Mouse (Mus musculus) embryonic fibroblast, embryonic 13.5 days (primary cell): ENCODE results near the gene Snrpd3. TPM values are rescaled to one million over a fixed set of nuclear protein-coding genes. Genes with fewer than 3 reads are reported as not detected.

Source experiments
- H3K27ac ChIP-seq: 2 replicates; pipeline ENCODE4 v1.5.1; 2012; ENCODE audit warnings: low read length, control low read depth, inconsistent platforms; ENCODE audit not compliant: insufficient read depth
- H3K4me1 ChIP-seq: 2 replicates; pipeline ENCODE4 v1.6.1; 2011; ENCODE audit warnings: low read length; ENCODE audit not compliant: control insufficient read depth, insufficient read depth
- H3K4me3 ChIP-seq: 2 replicates; pipeline ENCODE4 v1.5.1; 2011; ENCODE audit warnings: mild to moderate bottlenecking, control low read depth, low read length; ENCODE audit not compliant: insufficient read depth
- CTCF ChIP-seq: IDR thresholded peaks from 2 replicates; pipeline ENCODE4 v1.5.1; 2011; ENCODE audit warnings: mild to moderate bottlenecking, control low read depth, low read length, moderate library complexity, borderline replicate concordance; ENCODE audit not compliant: insufficient read depth
- POLR2A ChIP-seq: IDR thresholded peaks from 2 replicates; pipeline ENCODE4 v1.6.1; 2011; ENCODE audit warnings: low read depth, mild to moderate bottlenecking, control low read depth, low read length, moderate library complexity
- polyA plus RNA-seq: library from polyadenylated mRNA; stranded (reverse); fragments of >200 nt; gene quantifications from 2 replicates; pipeline ENCODE4 v1.2.4, GENCODE M21; 2011; ENCODE audit warnings: low read depth; ENCODE audit not compliant: missing spikeins, insufficient read length

The Snrpd3 gene
- polyA plus RNA-seq, 1 experiment = 317 TPM

GRCm38 (mm10) chr10:75530322-75530721 is 13.0 kb downstream of the Snrpd3 start:
- H3K4me1 ChIP-seq = peaks cover 3% of the 10 kb centered on the region; the same call in 1 of the 2 replicates
- TF ChIP-seq CTCF (no peak), POLR2A (no peak)
- no peak overlapping the region for H3K27ac ChIP-seq

GRCm38 (mm10) chr10:75531532-75532090 is 14.3 kb downstream of the Snrpd3 start:
- no peak overlapping the region for H3K4me3 ChIP-seq
- no peak overlapping the region for H3K27ac ChIP-seq
- peaks cover 3% of the 10 kb centered on the region; the same call in 1 of the 2 replicates for H3K4me1 ChIP-seq
- TF ChIP-seq POLR2A (no peak), CTCF (no peak)

More at GRCm38 (mm10) chr10:75530322-75530721, 13.0 kb downstream of the Snrpd3 start:
- no peak overlapping the region for H3K4me3 ChIP-seq

GRCm38 (mm10) chr10:75534216-75534615 is 16.9 kb downstream of the Snrpd3 start:
- H3K4me1 ChIP-seq = peaks cover 3% of the 10 kb centered on the region; the same call in 1 of the 2 replicates
- no peak overlapping the region for H3K27ac ChIP-seq
- no peak for TF ChIP-seq CTCF
- no peak for TF ChIP-seq POLR2A
- H3K4me3 ChIP-seq = no peak overlapping the region

- Histone ChIP-seq H3K27ac (no peak overlapping the region), H3K4me1 (peaks cover 3% of the 10 kb centered on the region; the same call in 1 of the 2 replicates), H3K4me3 (no peak overlapping the region)
- no peak for TF ChIP-seq POLR2A
- TF ChIP-seq CTCF = no peak
Observed at GRCm38 (mm10) chr10:75534934-75535333, 17.6 kb downstream of the Snrpd3 start.

GRCm38 (mm10) chr10:75535423-75535822 is 18.1 kb downstream of the Snrpd3 start:
- TF ChIP-seq POLR2A (no peak), CTCF (no peak)
- peaks cover 3% of the 10 kb centered on the region; the same call in 1 of the 2 replicates for H3K4me1 ChIP-seq
- H3K27ac ChIP-seq = no peak overlapping the region
- no peak overlapping the region for H3K4me3 ChIP-seq

- TF ChIP-seq CTCF (no peak), POLR2A (no peak)
- Histone ChIP-seq H3K4me3 (no peak overlapping the region), H3K27ac (no peak overlapping the region), H3K4me1 (peaks cover 3% of the 10 kb centered on the region; the same call in 1 of the 2 replicates)
Observed at GRCm38 (mm10) chr10:75536123-75536522, 18.8 kb downstream of the Snrpd3 start.

- no peak overlapping the region for H3K4me3 ChIP-seq
- peak overlapping the region; percentile 41; the same call in 1 of the 2 replicates for H3K27ac ChIP-seq
- TF ChIP-seq POLR2A (no peak), CTCF (no peak)
- no peaks in the 10 kb centered on the region; the same call in 1 of the 2 replicates for H3K4me1 ChIP-seq
Observed at GRCm38 (mm10) chr10:75547901-75548300, 30.6 kb downstream of the Snrpd3 start.

- H3K4me1 ChIP-seq = no peaks in the 10 kb centered on the region; the same call in 1 of the 2 replicates
- no peak overlapping the region for H3K4me3 ChIP-seq
- H3K27ac ChIP-seq = no peak overlapping the region
- TF ChIP-seq CTCF (no peak), POLR2A (no peak)
Observed at GRCm38 (mm10) chr10:75548486-75548885, 31.1 kb downstream of the Snrpd3 start.

GRCm38 (mm10) chr10:75549886-75550285 is 32.5 kb downstream of the Snrpd3 start:
- no peak overlapping the region for H3K4me3 ChIP-seq
- TF ChIP-seq POLR2A (no peak), CTCF (no peak)
- no peaks in the 10 kb centered on the region; the same call in 1 of the 2 replicates for H3K4me1 ChIP-seq
- no peak overlapping the region for H3K27ac ChIP-seq

- no peak for TF ChIP-seq POLR2A
- no peak for TF ChIP-seq CTCF
- Histone ChIP-seq H3K4me3 (no peak overlapping the region), H3K27ac (no peak overlapping the region), H3K4me1 (no peaks in the 10 kb centered on the region; the same call in 1 of the 2 replicates)
Observed at GRCm38 (mm10) chr10:75551175-75551574, 33.8 kb downstream of the Snrpd3 start.

- TF ChIP-seq POLR2A (no peak), CTCF (no peak)
- Histone ChIP-seq H3K4me3 (no peak overlapping the region), H3K4me1 (no peaks in the 10 kb centered on the region; the same call in 1 of the 2 replicates), H3K27ac (no peak overlapping the region)
Observed at GRCm38 (mm10) chr10:75552106-75552505, 34.8 kb downstream of the Snrpd3 start.
